Mouse (Mus musculus): Measurements from ENCODE around the gene Fam160a1. TPM values are rescaled to one million over a fixed set of nuclear protein-coding genes. Genes with fewer than 3 reads are reported as not detected.

Fam160a1 gene
- polyA plus RNA-seq, 1 experiment from 2014 or later = 5.1 TPM

- WGBS = 53% methylated on average over 3 of the region's 3 CpGs
- no peak overlapping the region for H3K4me2 ChIP-seq
These were observed 78.5 kb downstream of the Fam160a1 start for GRCm38 (mm10) chr3:85738591-85738990.

GRCm38 (mm10) chr3:85733939-85734729 lies 83.0 kb downstream of the Fam160a1 start:
- no peak overlapping the region for H3K27ac ChIP-seq
- 84% methylated on average over 5 of the region's 5 CpGs for WGBS
- H3K9me3 ChIP-seq (replicated peaks) = no peaks in the 10 kb centered on the region
- H3K36me3 ChIP-seq = no peaks in the 10 kb centered on the region
- H3K4me2 ChIP-seq = no peak overlapping the region
- no peak for ATAC-seq (replicated peaks; ENCODE audit: low FRiP score)
- H3K4me1 ChIP-seq = no peaks in the 10 kb centered on the region
- H3K27me3 ChIP-seq = no peaks in the 10 kb centered on the region
- H3K9ac ChIP-seq = no peak overlapping the region
- no peak overlapping the region for H3K4me3 ChIP-seq (replicated peaks)

More at GRCm38 (mm10) chr3:85738591-85738990, 78.5 kb downstream of the Fam160a1 start:
- H3K36me3 ChIP-seq = no peaks in the 10 kb centered on the region
- H3K9ac ChIP-seq = no peak overlapping the region
- no peak overlapping the region for H3K27ac ChIP-seq
- H3K9me3 ChIP-seq (replicated peaks) = no peaks in the 10 kb centered on the region
- no peak overlapping the region for H3K4me3 ChIP-seq (replicated peaks)
- no peak for ATAC-seq (replicated peaks; ENCODE audit: low FRiP score)
- H3K4me1 ChIP-seq = no peaks in the 10 kb centered on the region
- H3K27me3 ChIP-seq = no peaks in the 10 kb centered on the region

- no peak for ATAC-seq (replicated peaks; ENCODE audit: low FRiP score)
- H3K4me1 ChIP-seq = no peaks in the 10 kb centered on the region
- H3K9me3 ChIP-seq (replicated peaks) = no peaks in the 10 kb centered on the region
- H3K4me3 ChIP-seq (replicated peaks) = no peak overlapping the region
- H3K27me3 ChIP-seq = no peaks in the 10 kb centered on the region
- H3K9ac ChIP-seq = no peak overlapping the region
- H3K36me3 ChIP-seq = no peaks in the 10 kb centered on the region
- no peak overlapping the region for H3K4me2 ChIP-seq
- no peak overlapping the region for H3K27ac ChIP-seq
- 39% methylated on average over 2 of the region's 2 CpGs for WGBS
These were observed 89.9 kb downstream of the Fam160a1 start for GRCm38 (mm10) chr3:85727171-85727570.

- no peak overlapping the region for H3K4me3 ChIP-seq (replicated peaks)
- no peaks in the 10 kb centered on the region for H3K36me3 ChIP-seq
- H3K27ac ChIP-seq = no peak overlapping the region
- H3K9ac ChIP-seq = no peak overlapping the region
- no peak overlapping the region for H3K4me2 ChIP-seq
- H3K4me1 ChIP-seq = no peaks in the 10 kb centered on the region
- ATAC-seq (replicated peaks; ENCODE audit: low FRiP score) = no peak
- no peaks in the 10 kb centered on the region for H3K9me3 ChIP-seq (replicated peaks)
- 80% methylated on average over 3 of the region's 3 CpGs for WGBS
- H3K27me3 ChIP-seq = no peaks in the 10 kb centered on the region
These were observed 91.1 kb downstream of the Fam160a1 start for GRCm38 (mm10) chr3:85725971-85726370.

GRCm38 (mm10) chr3:85725110-85725509 lies 92.0 kb downstream of the Fam160a1 start:
- Histone ChIP-seq H3K4me2 (no peak overlapping the region), H3K4me3 (replicated peaks) (no peak overlapping the region), H3K9me3 (replicated peaks) (no peaks in the 10 kb centered on the region), H3K4me1 (no peaks in the 10 kb centered on the region), H3K9ac (no peak overlapping the region), H3K27ac (no peak overlapping the region), H3K36me3 (no peaks in the 10 kb centered on the region), H3K27me3 (no peaks in the 10 kb centered on the region)
- 74% methylated on average over 2 of the region's 2 CpGs for WGBS
- ATAC-seq (replicated peaks; ENCODE audit: low FRiP score) = no peak

GRCm38 (mm10) chr3:85722581-85722980 lies 94.5 kb downstream of the Fam160a1 start:
- Histone ChIP-seq H3K9ac (no peak overlapping the region), H3K27ac (no peak overlapping the region), H3K4me3 (replicated peaks) (no peak overlapping the region), H3K4me1 (no peaks in the 10 kb centered on the region), H3K4me2 (no peak overlapping the region), H3K9me3 (replicated peaks) (no peaks in the 10 kb centered on the region), H3K27me3 (no peaks in the 10 kb centered on the region), H3K36me3 (no peaks in the 10 kb centered on the region)
- no peak for ATAC-seq (replicated peaks; ENCODE audit: low FRiP score)
- 87% methylated on average over 6 of the region's 6 CpGs for WGBS

- Histone ChIP-seq H3K27ac (no peak overlapping the region), H3K9ac (no peak overlapping the region), H3K9me3 (replicated peaks) (no peaks in the 10 kb centered on the region), H3K27me3 (no peaks in the 10 kb centered on the region), H3K36me3 (0 out of 2 replicates have a peak, but pooled peaks cover 4% of the 10 kb centered on the region), H3K4me2 (no peak overlapping the region), H3K4me3 (replicated peaks) (no peak overlapping the region), H3K4me1 (no peaks in the 10 kb centered on the region)
- ATAC-seq (replicated peaks; ENCODE audit: low FRiP score) = no peak
- WGBS = 81% methylated on average over 4 of the region's 4 CpGs
These were observed 101.3 kb downstream of the Fam160a1 start for GRCm38 (mm10) chr3:85715764-85716297.

GRCm38 (mm10) chr3:85713936-85714709 lies 103.0 kb downstream of the Fam160a1 start:
- 84% methylated on average over 7 of the region's 7 CpGs for WGBS

GRCm38 (mm10) chr3:85710695-85711094 lies 106.4 kb downstream of the Fam160a1 start:
- WGBS = 49% methylated on average over 8 of the region's 8 CpGs
- ATAC-seq (replicated peaks; ENCODE audit: low FRiP score) = no peak
- H3K4me3 ChIP-seq (replicated peaks) = no peak overlapping the region
- H3K36me3 ChIP-seq = 0 out of 2 replicates have a peak, but pooled peaks cover 4% of the 10 kb centered on the region
- H3K9ac ChIP-seq = no peak overlapping the region
- H3K27ac ChIP-seq = no peak overlapping the region
- H3K9me3 ChIP-seq (replicated peaks) = no peaks in the 10 kb centered on the region
- no peaks in the 10 kb centered on the region for H3K4me1 ChIP-seq
- no peaks in the 10 kb centered on the region for H3K27me3 ChIP-seq
- no peak overlapping the region for H3K4me2 ChIP-seq

More at GRCm38 (mm10) chr3:85713936-85714709, 103.0 kb downstream of the Fam160a1 start:
- no peak overlapping the region for H3K27ac ChIP-seq
- no peak overlapping the region for H3K4me3 ChIP-seq (replicated peaks)
- H3K4me2 ChIP-seq = no peak overlapping the region
- H3K36me3 ChIP-seq = 0 out of 2 replicates have a peak, but pooled peaks cover 4% of the 10 kb centered on the region
- H3K9me3 ChIP-seq (replicated peaks) = no peaks in the 10 kb centered on the region
- H3K27me3 ChIP-seq = no peaks in the 10 kb centered on the region
- no peak for ATAC-seq (replicated peaks; ENCODE audit: low FRiP score)
- H3K9ac ChIP-seq = no peak overlapping the region
- no peaks in the 10 kb centered on the region for H3K4me1 ChIP-seq

GRCm38 (mm10) chr3:85707421-85707820 lies 109.7 kb downstream of the Fam160a1 start:
- Histone ChIP-seq H3K27ac (no peak overlapping the region), H3K27me3 (no peaks in the 10 kb centered on the region), H3K4me2 (no peak overlapping the region), H3K9me3 (replicated peaks) (no peaks in the 10 kb centered on the region), H3K9ac (no peak overlapping the region), H3K36me3 (no peaks in the 10 kb centered on the region), H3K4me1 (no peaks in the 10 kb centered on the region), H3K4me3 (replicated peaks) (no peak overlapping the region)
- WGBS = 35% methylated on average over 7 of the region's 7 CpGs
- no peak for ATAC-seq (replicated peaks; ENCODE audit: low FRiP score)

GRCm38 (mm10) chr3:85703141-85703882 lies 113.8 kb downstream of the Fam160a1 start:
- no peaks in the 10 kb centered on the region for H3K9me3 ChIP-seq (replicated peaks)
- no peak overlapping the region for H3K4me2 ChIP-seq
- H3K4me1 ChIP-seq = no peaks in the 10 kb centered on the region
- H3K27ac ChIP-seq = no peak overlapping the region
- no peak overlapping the region for H3K9ac ChIP-seq
- ATAC-seq (replicated peaks; ENCODE audit: low FRiP score) = no peak
- H3K4me3 ChIP-seq (replicated peaks) = no peak overlapping the region
- whole genome bisulfite sequencing = 67% methylated on average over 6 of the region's 6 CpGs
- H3K36me3 ChIP-seq = no peaks in the 10 kb centered on the region
- H3K27me3 ChIP-seq = no peaks in the 10 kb centered on the region
